Mouse (Mus musculus) MEL (cell line): ENCODE measurements at regions not wholly inside any gene's neighbourhood (a gene's known extent, or its start where the extent isn't known, plus 50 kb on each side); places are given as distances from the start of the nearest gene placed in this dataset.

Source experiments
- CHD1 ChIP-seq: IDR thresholded peaks from 2 replicates; pipeline ENCODE4 v1.6.1; 2012; ENCODE audit warnings: low read depth, mild to moderate bottlenecking, inconsistent platforms, low read length, improper control_type of control experiment
- CTCF ChIP-seq, 3 experiments: IDR thresholded peaks in 2 of 3; conservative IDR thresholded peaks in 1 of 3; 2 replicates each; pipeline ENCODE4 v1.5.1; 2011 to 2012; ENCODE audit warnings: low read length in 3 of 3, low read depth in 2 of 3, mild to moderate bottlenecking in 2 of 3, improper control_type of control experiment in 1 of 3, inconsistent platforms in 1 of 3, mixed read lengths in 1 of 3, moderate library complexity in 1 of 3; ENCODE audit not compliant: control insufficient read depth in 1 of 3, insufficient read depth in 1 of 3, poor library complexity in 1 of 3, severe bottlenecking in 1 of 3
- TCF12 ChIP-seq: IDR thresholded peaks from 2 replicates; pipeline ENCODE4 v1.6.1; 2014; ENCODE audit warnings: low read depth, mild to moderate bottlenecking, inconsistent platforms, low read length, improper control_type of control experiment, moderate library complexity

DNA sequence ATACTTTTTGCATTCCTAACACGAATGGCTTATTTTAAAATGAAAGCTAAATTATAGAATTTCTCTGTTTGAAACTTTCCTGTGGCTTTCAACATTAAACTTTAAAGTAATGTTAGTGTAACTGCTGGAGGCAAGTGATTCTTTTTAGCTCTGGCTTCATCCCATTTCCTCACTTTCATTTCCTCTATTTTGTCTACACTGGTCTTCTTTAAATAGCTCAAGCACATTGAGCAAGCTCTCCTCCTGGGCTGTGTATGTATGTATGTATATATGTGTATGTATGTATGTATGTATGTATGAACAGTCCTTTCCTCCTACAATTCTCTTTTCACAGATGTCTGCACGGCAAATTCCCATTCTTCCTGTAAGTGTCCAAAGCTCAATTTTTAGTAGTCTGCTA, 65.8 kb upstream of the Kcna4 start:
- TF ChIP-seq CTCF (IDR thresholded peaks at IDR 0.05 in 2 of 3, conservative IDR thresholded peaks at IDR 0.05 in 1 of 3; ENCODE audit: control insufficient read depth in 1 of 3, insufficient read depth in 1 of 3, low read depth in 2 of 3, low read length in 3 of 3, poor library complexity in 1 of 3, severe bottlenecking in 1 of 3) (no peak), TCF12 (no peak), CHD1 (no peak)
